Mouse (Mus musculus) ES-Bruce4 (cell line): ENCODE measurements around the gene Ccdc9.

ENCODE experiments used
- CTCF ChIP-seq: IDR thresholded peaks from one replicate; pipeline ENCODE4 v1.8.1; 2011; ENCODE audit warnings: low read depth, low read length
- EP300 ChIP-seq: IDR thresholded peaks from 2 replicates; pipeline ENCODE4 v1.6.1; 2011; ENCODE audit warnings: low read depth, low read length; ENCODE audit not compliant: insufficient read depth
- POLR2A ChIP-seq: IDR thresholded peaks from one replicate; pipeline ENCODE4 v1.8.1; 2011; ENCODE audit warnings: low read length; ENCODE audit not compliant: insufficient read depth

DNA sequence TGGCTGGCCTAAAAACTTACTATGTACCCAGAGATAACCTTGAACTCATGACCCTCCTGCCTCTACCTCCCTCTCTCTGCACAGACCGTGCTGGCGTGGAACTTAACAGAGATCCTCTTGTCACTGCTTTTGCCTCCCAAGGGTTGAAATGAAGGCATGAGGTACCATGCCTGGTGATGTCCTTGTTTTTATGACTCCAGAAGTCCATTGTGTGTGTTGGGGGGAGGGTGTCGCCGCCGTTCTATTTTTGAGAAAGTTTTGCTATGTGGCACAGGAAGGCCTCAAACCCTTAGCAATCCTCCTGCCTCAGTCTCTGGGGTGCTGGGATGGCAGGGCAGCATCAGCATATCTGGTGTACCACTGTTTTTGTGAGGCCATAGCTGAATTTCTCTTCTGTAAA is 12.3 kb upstream of the Ccdc9 start:
- TF ChIP-seq POLR2A, result no peak
- no peak for TF ChIP-seq CTCF
- TF ChIP-seq EP300, result no peak
